Mouse (Mus musculus) liver, embryonic 15.5 days (tissue): ENCODE measurements around the gene Mmp27. TPM values are rescaled to one million over a fixed set of nuclear protein-coding genes. Genes with fewer than 3 reads are reported as not detected.

Experiments used
- ATAC-seq: fragments of 200-750 bp; cut with Nextera tagmentation; 2 replicates; pipeline ENCODE4 v1.8.0; 2017; ENCODE audit warnings: moderate number of reproducible peaks, mild to moderate bottlenecking, moderate library complexity; ENCODE audit not compliant: insufficient read depth
- H3K27ac ChIP-seq: fragments of 300-500 bp; sonication (generic); replicated peaks from 2 replicates; pipeline ENCODE4 v1.5.1; 2015; ENCODE audit warnings: mild to moderate bottlenecking, inconsistent platforms
- H3K27me3 ChIP-seq: fragments of 300-500 bp; sonication (generic); 2 replicates; pipeline ENCODE4 v1.6.1; 2015; ENCODE audit warnings: mild to moderate bottlenecking, inconsistent platforms
- H3K36me3 ChIP-seq: fragments of 300-500 bp; sonication (generic); replicated peaks from 2 replicates; pipeline ENCODE4 v1.6.1; 2015; ENCODE audit warnings: moderate library complexity, mild to moderate bottlenecking, inconsistent platforms
- H3K4me1 ChIP-seq: fragments of 300-500 bp; sonication (generic); replicated peaks from 2 replicates; pipeline ENCODE4 v1.6.1; 2015; ENCODE audit warnings: inconsistent platforms
- H3K4me2 ChIP-seq: fragments of 300-500 bp; sonication (generic); 2 replicates; pipeline ENCODE4 v1.6.1; 2015; ENCODE audit warnings: moderate library complexity, mild to moderate bottlenecking, inconsistent platforms
- H3K4me3 ChIP-seq: fragments of 300-500 bp; sonication (generic); replicated peaks from 2 replicates; pipeline ENCODE4 v1.5.1; 2015; ENCODE audit warnings: mild to moderate bottlenecking, inconsistent platforms
- H3K9ac ChIP-seq: fragments of 300-500 bp; sonication (generic); 2 replicates; pipeline ENCODE4 v1.6.1; 2015; ENCODE audit warnings: moderate library complexity, mild to moderate bottlenecking, inconsistent platforms
- H3K9me3 ChIP-seq: fragments of 300-500 bp; sonication (generic); replicated peaks from 2 replicates; pipeline ENCODE4 v1.6.1; 2016; ENCODE audit warnings: inconsistent platforms
- WGBS: fragments of 180-500 bp; shearing (Covaris S2); methylation state at CpG from one replicate; pipeline ENCODE4 v1.1.7; 2015; ENCODE audit warnings: mixed read lengths; ENCODE audit not compliant: insufficient replicate concordance; 5-methylcytosine and 5-hydroxymethylcytosine counted together
- polyA plus RNA-seq: library from polyadenylated mRNA; unstranded; fragments of >200 nt; fragmentation: Nextera tagmentation; extraction: Ambion mirVana; gene quantifications from 2 replicates; pipeline ENCODE4 v1.2.1, GENCODE M21; 2015

Mmp27 gene
- polyA plus RNA-seq, 1 experiment from 2014 or later, result 0.15 TPM

DNA sequence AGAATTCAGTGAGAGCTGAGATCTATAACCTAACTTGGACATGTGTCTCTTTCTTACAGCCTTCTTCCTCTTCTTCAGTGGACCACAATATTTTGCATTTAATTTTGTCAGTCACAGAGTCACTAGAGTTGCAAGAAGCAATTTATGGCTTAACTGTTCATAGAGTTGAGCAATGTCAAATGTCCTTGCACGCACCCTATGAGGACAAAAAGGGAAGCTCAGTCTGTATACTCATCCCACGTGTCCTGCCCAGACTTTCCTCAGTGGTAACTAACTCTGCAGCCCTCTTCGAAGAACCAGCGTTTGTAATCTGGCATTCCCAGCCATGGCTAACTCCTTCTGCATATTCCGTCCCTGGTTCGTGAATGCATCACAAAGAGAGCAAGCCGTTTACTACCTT lies 3.8 kb upstream of the Mmp27 start:
- H3K36me3 ChIP-seq, result no peaks in the 10 kb centered on the region
- no peaks in the 10 kb centered on the region for H3K27me3 ChIP-seq
- H3K4me1 ChIP-seq, result peaks cover 5% of the 10 kb centered on the region; the same call in 1 of the 2 replicates
- peak; percentile 60 for ATAC-seq
- H3K4me2 ChIP-seq, result no peak overlapping the region
- no peak overlapping the region for H3K4me3 ChIP-seq
- no peaks in the 10 kb centered on the region for H3K9me3 ChIP-seq
- H3K27ac ChIP-seq, result no peak overlapping the region
- WGBS, result 23% methylated on average over 7 of the region's 7 CpGs
- H3K9ac ChIP-seq, result no peak overlapping the region

- ATAC-seq, result no peak
- H3K9ac ChIP-seq, result no peak overlapping the region
- H3K27ac ChIP-seq, result no peak overlapping the region
- no peaks in the 10 kb centered on the region for H3K36me3 ChIP-seq
- WGBS, result 35% methylated on average over 2 of the region's 2 CpGs
- H3K4me2 ChIP-seq, result no peak overlapping the region
- H3K9me3 ChIP-seq, result no peaks in the 10 kb centered on the region
- peaks cover 5% of the 10 kb centered on the region; the same call in 1 of the 2 replicates for H3K4me1 ChIP-seq
- no peaks in the 10 kb centered on the region for H3K27me3 ChIP-seq
- H3K4me3 ChIP-seq, result no peak overlapping the region
These were observed 3.3 kb upstream of the Mmp27 start for GRCm38 (mm10) chr9:7567923-7568322.

GRCm38 (mm10) chr9:7570485-7570884 lies 711 bp upstream of the Mmp27 start:
- Histone ChIP-seq H3K9me3 (no peaks in the 10 kb centered on the region), H3K4me3 (no peak overlapping the region), H3K36me3 (no peaks in the 10 kb centered on the region), H3K9ac (no peak overlapping the region), H3K27me3 (no peaks in the 10 kb centered on the region), H3K27ac (no peak overlapping the region), H3K4me2 (no peak overlapping the region), H3K4me1 (peaks cover 5% of the 10 kb centered on the region; the same call in 1 of the 2 replicates)
- 62% methylated on average over 1 of the region's 1 CpGs for WGBS
- ATAC-seq, result no peak

GRCm38 (mm10) chr9:7572188-7572587 lies 992 bp downstream of the Mmp27 start:
- H3K27me3 ChIP-seq, result no peaks in the 10 kb centered on the region
- no peaks in the 10 kb centered on the region for H3K36me3 ChIP-seq
- no peak overlapping the region for H3K27ac ChIP-seq
- 49% methylated on average over 7 of the region's 7 CpGs for WGBS
- H3K4me3 ChIP-seq, result no peak overlapping the region
- peak; percentile 54 for ATAC-seq
- peaks cover 5% of the 10 kb centered on the region; the same call in 1 of the 2 replicates for H3K4me1 ChIP-seq
- H3K4me2 ChIP-seq, result no peak overlapping the region
- H3K9me3 ChIP-seq, result no peaks in the 10 kb centered on the region
- H3K9ac ChIP-seq, result no peak overlapping the region

GRCm38 (mm10) chr9:7572663-7573308 lies 1.6 kb downstream of the Mmp27 start:
- H3K4me3 ChIP-seq, result no peak overlapping the region
- no peak overlapping the region for H3K4me2 ChIP-seq
- H3K27ac ChIP-seq, result no peak overlapping the region
- no peak overlapping the region for H3K9ac ChIP-seq
- no peaks in the 10 kb centered on the region for H3K36me3 ChIP-seq
- no peaks in the 10 kb centered on the region for H3K9me3 ChIP-seq
- no peaks in the 10 kb centered on the region for H3K27me3 ChIP-seq
- WGBS, result 49% methylated on average over 2 of the region's 2 CpGs
- H3K4me1 ChIP-seq, result peaks cover 5% of the 10 kb centered on the region; the same call in 1 of the 2 replicates
- no peak for ATAC-seq

- H3K4me1 ChIP-seq, result peaks cover 1% of the 10 kb centered on the region; the same call in 1 of the 2 replicates
- H3K9ac ChIP-seq, result no peak overlapping the region
- H3K27ac ChIP-seq, result no peak overlapping the region
- no peaks in the 10 kb centered on the region for H3K9me3 ChIP-seq
- 53% methylated on average over 3 of the region's 3 CpGs for WGBS
- no peaks in the 10 kb centered on the region for H3K36me3 ChIP-seq
- no peaks in the 10 kb centered on the region for H3K27me3 ChIP-seq
- no peak for ATAC-seq
- no peak overlapping the region for H3K4me3 ChIP-seq
- no peak overlapping the region for H3K4me2 ChIP-seq
These were observed 4.3 kb downstream of the Mmp27 start for GRCm38 (mm10) chr9:7575526-7575925.

DNA sequence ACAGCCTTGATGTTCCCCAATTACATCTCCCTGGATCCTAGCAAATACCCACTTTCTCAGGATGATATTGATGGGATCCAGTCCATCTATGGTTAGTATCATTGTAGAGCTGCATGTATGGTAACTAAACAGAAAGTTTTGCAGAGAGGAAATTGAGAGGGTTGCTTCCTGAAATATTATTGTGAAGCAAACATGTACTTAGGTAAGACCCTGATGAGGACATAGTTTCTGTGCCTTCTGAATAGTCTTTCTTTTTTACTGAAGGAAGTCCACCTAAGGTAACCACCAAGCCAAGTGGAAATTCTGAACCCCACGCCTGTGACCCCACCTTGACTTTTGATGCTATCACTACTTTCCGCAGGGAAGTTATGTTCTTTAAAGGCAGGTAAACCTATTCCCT lies 6.2 kb downstream of the Mmp27 start:
- Histone ChIP-seq H3K4me2 (no peak overlapping the region), H3K27me3 (no peaks in the 10 kb centered on the region), H3K9me3 (no peaks in the 10 kb centered on the region), H3K27ac (no peak overlapping the region), H3K9ac (no peak overlapping the region), H3K36me3 (no peaks in the 10 kb centered on the region), H3K4me1 (no peaks in the 10 kb centered on the region), H3K4me3 (no peak overlapping the region)
- 63% methylated on average over 2 of the region's 2 CpGs for WGBS
- no peak for ATAC-seq

DNA sequence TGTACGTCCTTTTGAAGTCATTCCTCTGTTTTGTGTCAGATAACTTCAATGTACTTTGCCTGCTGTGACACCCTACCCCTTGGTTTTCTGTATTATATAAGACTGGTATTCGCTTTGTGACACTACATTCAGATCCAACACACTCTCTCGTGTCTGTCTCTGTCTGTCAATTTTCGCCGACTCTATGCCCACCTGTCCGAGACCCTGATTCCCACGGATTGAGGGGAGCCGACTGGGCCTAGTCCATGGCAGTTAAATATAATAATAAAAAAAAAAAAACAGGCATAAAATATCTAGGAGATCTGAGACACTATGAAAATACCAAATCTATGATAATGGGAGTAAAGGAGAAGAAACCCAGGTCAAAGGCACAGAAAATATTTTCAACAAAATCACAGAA lies 18.9 kb downstream of the Mmp27 start:
- 56% methylated on average over 8 of the region's 8 CpGs for WGBS
- Histone ChIP-seq H3K36me3 (no peaks in the 10 kb centered on the region), H3K4me2 (no peak overlapping the region), H3K9ac (no peak overlapping the region), H3K27me3 (no peaks in the 10 kb centered on the region; the same call in 1 of the 2 replicates), H3K27ac (no peak overlapping the region), H3K4me3 (no peak overlapping the region), H3K9me3 (no peaks in the 10 kb centered on the region), H3K4me1 (no peaks in the 10 kb centered on the region)
- no peak for ATAC-seq

- 64% methylated on average over 3 of the region's 3 CpGs for WGBS
- no peak overlapping the region for H3K27ac ChIP-seq
- H3K4me2 ChIP-seq, result no peak overlapping the region
- H3K36me3 ChIP-seq, result no peaks in the 10 kb centered on the region
- H3K4me3 ChIP-seq, result no peak overlapping the region
- no peaks in the 10 kb centered on the region for H3K4me1 ChIP-seq
- ATAC-seq, result no peak
- no peaks in the 10 kb centered on the region; the same call in 1 of the 2 replicates for H3K27me3 ChIP-seq
- H3K9ac ChIP-seq, result no peak overlapping the region
- no peaks in the 10 kb centered on the region for H3K9me3 ChIP-seq
These were observed 22.1 kb downstream of the Mmp27 start for GRCm38 (mm10) chr9:7593272-7593812.

DNA sequence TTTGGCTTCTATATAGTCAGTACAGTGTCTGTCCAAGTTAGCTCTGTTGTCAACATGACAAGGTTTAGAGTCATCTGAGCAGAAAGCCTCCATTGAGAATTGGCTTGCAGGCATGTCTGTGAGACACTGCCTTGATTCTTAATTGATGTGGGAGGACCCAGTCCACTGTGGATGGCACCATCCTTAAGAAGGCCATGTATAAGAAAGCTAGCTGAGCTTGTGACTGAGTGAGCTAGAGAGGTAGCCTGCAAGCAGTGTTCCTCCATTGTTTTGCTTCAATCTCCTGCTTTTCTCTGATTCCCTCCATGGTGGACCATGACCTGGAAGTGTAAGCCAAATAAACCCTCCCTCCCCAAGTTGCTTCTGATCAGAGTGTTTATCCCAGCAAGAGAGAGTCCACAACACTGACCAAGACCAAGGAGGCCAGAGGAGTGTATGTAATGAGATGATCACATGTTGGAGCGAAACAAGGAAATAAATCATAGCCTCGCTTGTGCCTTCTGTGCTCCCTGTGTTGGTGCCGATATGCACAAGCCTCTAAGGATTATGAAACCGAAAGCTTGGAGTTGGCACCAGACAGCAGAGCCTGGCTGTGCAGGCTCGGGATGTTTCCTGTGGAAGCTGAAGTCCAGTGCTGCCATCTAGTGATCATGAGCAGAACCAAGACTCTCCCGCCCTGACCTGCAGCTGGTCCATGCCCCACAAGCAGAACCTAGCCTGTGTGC lies 23.8 kb downstream of the Mmp27 start:
- 11% methylated on average over 6 of the region's 6 CpGs for WGBS
- Histone ChIP-seq H3K36me3 (no peaks in the 10 kb centered on the region), H3K27me3 (no peaks in the 10 kb centered on the region; the same call in 1 of the 2 replicates), H3K4me3 (peak overlapping the region; percentile 43), H3K27ac (no peak overlapping the region), H3K4me2 (peak overlapping the region; percentile 50), H3K4me1 (no peaks in the 10 kb centered on the region), H3K9me3 (no peaks in the 10 kb centered on the region), H3K9ac (no peak overlapping the region)
- peak; percentile 68 for ATAC-seq

GRCm38 (mm10) chr9:7602982-7603742 lies 32.0 kb downstream of the Mmp27 start:
- Histone ChIP-seq H3K4me2 (no peak overlapping the region), H3K4me3 (no peak overlapping the region), H3K9me3 (no peaks in the 10 kb centered on the region), H3K27me3 (no peaks in the 10 kb centered on the region), H3K36me3 (no peaks in the 10 kb centered on the region), H3K4me1 (no peaks in the 10 kb centered on the region), H3K27ac (no peak overlapping the region), H3K9ac (no peak overlapping the region)
- ATAC-seq, result no peak
- WGBS, result 2% methylated on average over 3 of the region's 3 CpGs
